Mouse (Mus musculus): ENCODE results near the gene 3110021N24Rik. TPM values are rescaled to one million over a fixed set of nuclear protein-coding genes. Genes with fewer than 3 reads are reported as not detected.
A peak's percentile ranks its signal among the peaks of the same experiment; 100 is the strongest.

3110021N24Rik gene
- polyA plus RNA-seq, 1 experiment from 2014 or later = 1.4 TPM

GRCm38 (mm10) chr4:108768527-108768926 is 49.1 kb downstream of the 3110021N24Rik start:
- Histone ChIP-seq H3K9me3 (no peaks in the 10 kb centered on the region), H3K36me3 (replicated peaks) (peaks cover 4% of the 10 kb centered on the region), H3K4me1 (peaks cover 13% of the 10 kb centered on the region; the same call in 1 of the 2 replicates), H3K27ac (replicated peaks) (no peak overlapping the region), H3K4me3 (no peak overlapping the region), H3K27me3 (replicated peaks; ENCODE audit: low read depth, poor library complexity, severe bottlenecking) (no peaks in the 10 kb centered on the region)
- DNase-seq (ENCODE audit: low spot score) = no peak

- no peaks in the 10 kb centered on the region for H3K27me3 ChIP-seq (replicated peaks; ENCODE audit: low read depth, poor library complexity, severe bottlenecking)
- H3K27ac ChIP-seq (replicated peaks) = peak overlapping the region; percentile 99
- no peak for DNase-seq (ENCODE audit: low spot score)
- peaks cover 12% of the 10 kb centered on the region for H3K4me1 ChIP-seq
- H3K36me3 ChIP-seq (replicated peaks) = no peaks in the 10 kb centered on the region
- under 1% methylated on average over 7 of the region's 7 CpGs for WGBS
- H3K9me3 ChIP-seq = no peaks in the 10 kb centered on the region
- H3K4me3 ChIP-seq = peak overlapping the region; percentile 83
Observed at GRCm38 (mm10) chr4:108779763-108780056, 60.3 kb downstream of the 3110021N24Rik start.

DNA sequence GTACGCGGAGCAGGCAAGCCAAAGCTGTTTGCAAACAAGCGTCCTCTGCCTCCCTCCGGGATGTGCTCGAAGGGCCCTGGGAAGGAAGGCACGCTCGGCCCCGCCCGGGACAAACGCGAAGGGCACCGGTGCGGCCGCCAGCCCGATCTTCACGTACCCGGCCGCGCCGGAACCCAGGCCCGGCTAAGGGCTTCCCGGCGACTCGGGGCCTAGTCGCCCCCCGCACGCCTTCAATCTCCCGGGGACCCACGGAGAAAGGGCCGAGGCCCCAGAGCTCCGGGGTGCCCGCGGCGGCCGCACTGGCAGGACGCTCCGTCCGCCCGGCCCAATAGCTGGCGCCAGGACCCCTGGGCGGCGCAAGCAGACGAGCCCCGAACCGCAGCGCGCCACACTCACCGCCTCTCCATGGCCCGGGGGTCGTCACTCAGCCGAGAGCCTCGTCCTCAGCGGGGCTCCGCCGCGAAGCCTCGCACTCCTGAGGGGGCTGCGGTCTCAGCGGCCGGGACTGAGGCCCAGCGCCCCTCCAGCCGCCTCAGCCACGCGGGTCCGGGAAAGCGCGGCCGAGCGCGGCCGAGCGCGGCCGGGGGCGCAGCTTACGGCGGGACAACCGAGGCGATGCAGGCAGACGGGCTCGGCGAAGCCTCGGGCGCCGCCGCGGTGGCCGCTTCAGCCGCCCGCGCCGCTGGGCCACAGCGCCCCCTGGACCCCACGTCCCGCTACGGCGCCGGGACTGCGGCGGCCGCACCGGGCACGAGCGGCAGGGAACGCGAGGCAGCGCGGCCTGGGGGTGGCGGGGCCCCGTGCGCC is 60.8 kb downstream of the 3110021N24Rik start, which contains the start of gene Zfyve9:
Gene Zfyve9, minus strand, starts transcription at position 742 of the 807 bp plus-strand sequence.
- Histone ChIP-seq H3K4me3 (peak within 1 kb of the TSS; percentile 83), H3K27me3 (replicated peaks; ENCODE audit: low read depth, poor library complexity, severe bottlenecking) (no peaks in the 10 kb centered on the region), H3K36me3 (replicated peaks) (no peaks in the 10 kb centered on the region), H3K9me3 (no peaks in the 10 kb centered on the region), H3K4me1 (peaks cover 12% of the 10 kb centered on the region), H3K27ac (replicated peaks) (peak within 1 kb of the TSS; percentile 99)
- under 1% methylated on average over 111 of the region's 111 CpGs for WGBS
- DNase-seq (ENCODE audit: low spot score) = peak; percentile 87

DNA sequence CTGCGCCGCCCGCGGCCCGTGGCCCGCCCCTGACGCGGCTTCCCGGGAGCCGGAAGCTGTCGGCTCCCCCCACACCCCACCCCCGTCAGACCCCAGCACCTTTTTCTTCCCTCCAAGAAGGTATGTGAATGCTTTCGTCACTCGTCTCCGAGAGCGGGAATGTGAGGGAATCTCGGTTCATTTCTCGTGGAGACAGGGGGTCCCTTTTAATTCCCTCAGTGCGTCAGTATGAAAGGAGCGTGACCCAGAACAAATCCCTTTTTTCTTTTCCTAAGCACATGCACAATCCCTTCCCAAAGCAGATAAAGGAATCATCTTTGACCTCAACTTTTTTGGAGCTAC is 61.4 kb downstream of the 3110021N24Rik start:
- H3K27ac ChIP-seq (replicated peaks) = peak overlapping the region; percentile 99
- H3K9me3 ChIP-seq = no peaks in the 10 kb centered on the region
- 1% methylated on average over 20 of the region's 20 CpGs for WGBS
- H3K36me3 ChIP-seq (replicated peaks) = no peaks in the 10 kb centered on the region
- DNase-seq (ENCODE audit: low spot score) = no peak
- no peaks in the 10 kb centered on the region for H3K27me3 ChIP-seq (replicated peaks; ENCODE audit: low read depth, poor library complexity, severe bottlenecking)
- peak overlapping the region; percentile 83 for H3K4me3 ChIP-seq
- H3K4me1 ChIP-seq = peaks cover 12% of the 10 kb centered on the region

DNA sequence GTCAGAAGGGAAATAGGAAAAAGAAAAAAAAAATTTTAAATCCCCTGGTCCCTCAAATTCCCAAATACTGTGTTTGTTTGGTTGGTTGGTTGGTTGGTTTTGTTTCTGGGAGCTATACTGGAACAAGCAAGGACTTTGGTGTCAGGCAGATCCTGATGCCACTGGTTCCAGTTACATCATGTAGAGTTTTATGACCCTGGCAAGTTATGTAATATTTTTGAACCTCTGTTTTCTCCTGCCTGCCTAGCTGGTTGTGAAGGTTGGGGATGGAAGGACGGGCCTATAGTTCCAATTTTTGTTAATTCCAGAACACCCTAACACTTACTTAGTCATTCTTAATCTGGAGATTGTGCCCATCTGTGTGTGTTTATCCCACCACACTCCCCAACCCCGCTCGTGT is 62.1 kb downstream of the 3110021N24Rik start:
- H3K27ac ChIP-seq (replicated peaks) = no peak overlapping the region
- H3K4me1 ChIP-seq = peaks cover 12% of the 10 kb centered on the region
- WGBS = 71% methylated on average over 3 of the region's 3 CpGs
- H3K4me3 ChIP-seq = peak overlapping the region; percentile 83
- no peaks in the 10 kb centered on the region for H3K9me3 ChIP-seq
- H3K36me3 ChIP-seq (replicated peaks) = no peaks in the 10 kb centered on the region
- H3K27me3 ChIP-seq (replicated peaks; ENCODE audit: low read depth, poor library complexity, severe bottlenecking) = no peaks in the 10 kb centered on the region
- DNase-seq (ENCODE audit: low spot score) = no peak

DNA sequence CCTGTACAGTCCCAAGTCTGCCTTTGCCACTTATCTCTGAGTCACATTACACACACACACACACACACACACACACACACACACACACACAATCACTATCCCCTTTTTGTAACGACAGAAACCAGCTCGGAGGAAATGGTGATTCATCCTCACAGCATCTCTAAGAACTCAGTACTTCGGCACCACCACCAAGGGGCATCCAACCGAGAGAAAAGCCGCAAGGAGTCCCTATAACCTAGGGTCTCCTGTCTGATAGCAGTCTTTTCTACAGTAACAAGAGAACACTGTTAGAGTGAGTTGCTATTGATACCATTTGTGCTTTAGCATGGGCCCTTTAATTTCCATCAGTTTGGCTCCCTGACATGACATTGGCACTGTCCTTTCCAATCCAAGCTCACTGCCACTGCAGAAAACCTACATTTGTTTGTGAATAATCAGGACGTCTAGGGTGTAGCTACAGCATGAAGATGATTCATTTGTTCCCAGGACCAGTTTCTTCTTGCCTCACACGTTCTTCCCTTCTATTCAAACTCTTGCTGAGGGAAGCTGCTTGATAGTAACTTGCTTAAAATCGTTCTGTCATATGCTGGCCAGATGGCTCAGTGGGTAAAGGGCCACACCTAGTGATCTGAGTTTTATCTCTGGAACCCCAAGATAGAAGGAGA is 63.1 kb downstream of the 3110021N24Rik start:
- no peak for DNase-seq (ENCODE audit: low spot score)
- Histone ChIP-seq H3K36me3 (replicated peaks) (no peaks in the 10 kb centered on the region), H3K27ac (replicated peaks) (no peak overlapping the region), H3K27me3 (replicated peaks; ENCODE audit: low read depth, poor library complexity, severe bottlenecking) (no peaks in the 10 kb centered on the region), H3K4me1 (peaks cover 12% of the 10 kb centered on the region), H3K9me3 (no peaks in the 10 kb centered on the region), H3K4me3 (no peak overlapping the region)
- WGBS = 41% methylated on average over 8 of the region's 8 CpGs

- no peaks in the 10 kb centered on the region for H3K9me3 ChIP-seq
- 78% methylated on average over 6 of the region's 6 CpGs for WGBS
- no peak overlapping the region for H3K27ac ChIP-seq (replicated peaks)
- no peaks in the 10 kb centered on the region for H3K36me3 ChIP-seq (replicated peaks)
- no peak overlapping the region for H3K4me3 ChIP-seq
- 0 out of 2 replicates have a peak, but pooled peaks cover 2% of the 10 kb centered on the region for H3K4me1 ChIP-seq
- no peaks in the 10 kb centered on the region for H3K27me3 ChIP-seq (replicated peaks; ENCODE audit: low read depth, poor library complexity, severe bottlenecking)
- DNase-seq (ENCODE audit: low spot score) = no peak
Observed at GRCm38 (mm10) chr4:108789258-108789936, 69.9 kb downstream of the 3110021N24Rik start.

GRCm38 (mm10) chr4:108790507-108790906 is 71.1 kb downstream of the 3110021N24Rik start:
- no peak for DNase-seq (ENCODE audit: low spot score)
- no peaks in the 10 kb centered on the region for H3K36me3 ChIP-seq (replicated peaks)
- H3K27ac ChIP-seq (replicated peaks) = no peak overlapping the region
- H3K27me3 ChIP-seq (replicated peaks; ENCODE audit: low read depth, poor library complexity, severe bottlenecking) = no peaks in the 10 kb centered on the region
- 61% methylated on average over 1 of the region's 1 CpGs for WGBS
- no peaks in the 10 kb centered on the region for H3K9me3 ChIP-seq
- no peak overlapping the region for H3K4me3 ChIP-seq
- H3K4me1 ChIP-seq = 0 out of 2 replicates have a peak, but pooled peaks cover 2% of the 10 kb centered on the region

DNA sequence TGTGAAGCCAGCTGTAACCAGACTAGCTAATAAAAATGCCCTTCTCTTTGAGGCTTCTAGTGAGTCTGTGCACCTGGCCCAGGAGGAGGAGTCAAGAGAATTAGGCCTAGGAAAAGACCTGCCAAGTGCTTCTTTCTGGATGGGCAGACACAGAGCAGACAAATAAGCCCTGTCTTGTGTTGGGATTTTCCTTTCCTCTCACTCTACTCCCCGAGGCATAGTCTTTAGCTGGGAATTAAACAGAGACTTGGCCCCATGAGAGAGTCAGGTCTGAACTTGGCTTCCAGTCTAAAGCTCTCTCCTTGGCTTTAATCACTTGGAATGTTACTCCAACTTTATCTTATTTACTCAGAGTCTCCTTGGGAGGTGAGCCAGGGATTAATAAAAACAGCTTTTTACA is 74.5 kb downstream of the 3110021N24Rik start:
- Histone ChIP-seq H3K4me3 (no peak overlapping the region), H3K9me3 (no peaks in the 10 kb centered on the region), H3K4me1 (peaks cover 16% of the 10 kb centered on the region), H3K27ac (replicated peaks) (no peak overlapping the region), H3K27me3 (replicated peaks; ENCODE audit: low read depth, poor library complexity, severe bottlenecking) (no peaks in the 10 kb centered on the region), H3K36me3 (replicated peaks) (no peaks in the 10 kb centered on the region)
- DNase-seq (ENCODE audit: low spot score) = no peak
- WGBS = 60% methylated on average over 1 of the region's 1 CpGs

GRCm38 (mm10) chr4:108796701-108797100 is 77.3 kb downstream of the 3110021N24Rik start:
- DNase-seq (ENCODE audit: low spot score) = no peak
- WGBS = 49% methylated on average over 4 of the region's 4 CpGs

GRCm38 (mm10) chr4:108798083-108798830 is 78.8 kb downstream of the 3110021N24Rik start:
- Histone ChIP-seq H3K36me3 (replicated peaks) (no peaks in the 10 kb centered on the region), H3K9me3 (no peaks in the 10 kb centered on the region), H3K4me3 (no peak overlapping the region), H3K27me3 (replicated peaks; ENCODE audit: low read depth, poor library complexity, severe bottlenecking) (no peaks in the 10 kb centered on the region), H3K4me1 (peaks cover 16% of the 10 kb centered on the region), H3K27ac (replicated peaks) (no peak overlapping the region)
- 54% methylated on average over 2 of the region's 2 CpGs for WGBS
- peak; percentile 56 for DNase-seq (ENCODE audit: low spot score)

More at GRCm38 (mm10) chr4:108796701-108797100, 77.3 kb downstream of the 3110021N24Rik start:
- Histone ChIP-seq H3K9me3 (no peaks in the 10 kb centered on the region), H3K36me3 (replicated peaks) (no peaks in the 10 kb centered on the region), H3K27me3 (replicated peaks; ENCODE audit: low read depth, poor library complexity, severe bottlenecking) (no peaks in the 10 kb centered on the region), H3K4me1 (peaks cover 16% of the 10 kb centered on the region), H3K4me3 (no peak overlapping the region), H3K27ac (replicated peaks) (no peak overlapping the region)

DNA sequence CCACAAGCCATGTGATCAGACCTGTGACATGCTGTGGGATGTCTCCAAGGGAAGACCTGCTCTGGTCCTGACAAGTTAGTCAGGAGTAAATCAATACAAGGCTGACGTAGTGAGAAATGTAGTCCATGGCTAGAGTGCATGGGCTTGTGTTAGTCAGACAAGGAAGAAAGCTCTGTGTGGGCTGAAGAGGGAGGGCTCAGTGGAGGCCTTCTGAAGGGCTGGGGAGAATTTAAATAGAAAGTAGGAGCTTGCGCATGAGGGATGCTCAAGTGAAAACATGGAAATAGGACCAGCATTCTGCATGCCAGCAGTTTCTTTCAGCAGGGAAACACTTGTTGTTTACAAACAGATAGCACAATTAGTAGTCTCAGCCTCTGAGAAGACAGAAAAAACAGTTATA is 84.1 kb downstream of the 3110021N24Rik start:
- Histone ChIP-seq H3K27me3 (replicated peaks; ENCODE audit: low read depth, poor library complexity, severe bottlenecking) (no peaks in the 10 kb centered on the region), H3K36me3 (replicated peaks) (no peaks in the 10 kb centered on the region), H3K27ac (replicated peaks) (no peak overlapping the region), H3K9me3 (no peaks in the 10 kb centered on the region), H3K4me3 (no peak overlapping the region), H3K4me1 (no peaks in the 10 kb centered on the region; the same call in 1 of the 2 replicates)
- DNase-seq (ENCODE audit: low spot score) = no peak
- WGBS = 84% methylated on average over 2 of the region's 2 CpGs

Measured in embryonic facial prominence, embryonic 10.5 days (tissue).